Mouse (Mus musculus) ES-Bruce4 (cell line): Measurements from ENCODE around the gene Gfpt2.

Source experiments
- CTCF ChIP-seq: IDR thresholded peaks from one replicate; pipeline ENCODE4 v1.8.1; 2011; ENCODE audit warnings: low read depth, low read length
- EP300 ChIP-seq: IDR thresholded peaks from 2 replicates; pipeline ENCODE4 v1.6.1; 2011; ENCODE audit warnings: low read depth, low read length; ENCODE audit not compliant: insufficient read depth
- POLR2A ChIP-seq: IDR thresholded peaks from one replicate; pipeline ENCODE4 v1.8.1; 2011; ENCODE audit warnings: low read length; ENCODE audit not compliant: insufficient read depth

GRCm38 (mm10) chr11:49834248-49834647, 40.3 kb downstream of the Gfpt2 start:
- TF ChIP-seq POLR2A (no peak), CTCF (no peak), EP300 (no peak)
